Mouse (Mus musculus) spleen, adult 10 weeks (tissue): ENCODE measurements around the gene BC061237. TPM values are rescaled to one million over a fixed set of nuclear protein-coding genes. Genes with fewer than 3 reads are reported as not detected.

Source experiments
- polyA plus RNA-seq: library from polyadenylated mRNA; stranded (reverse); fragments of 350-450 nt; fragmentation: Illumina TruSeq; extraction: RNeasy Lipid Tissue Mini Kit (QIAGEN cat#74804); gene quantifications from one replicate; pipeline ENCODE4 v1.2.3, GENCODE M21; 2015; ENCODE audit warnings: low replicate concordance; ENCODE audit not compliant: insufficient read depth

BC061237 gene
- not detected for polyA plus RNA-seq

DNA sequence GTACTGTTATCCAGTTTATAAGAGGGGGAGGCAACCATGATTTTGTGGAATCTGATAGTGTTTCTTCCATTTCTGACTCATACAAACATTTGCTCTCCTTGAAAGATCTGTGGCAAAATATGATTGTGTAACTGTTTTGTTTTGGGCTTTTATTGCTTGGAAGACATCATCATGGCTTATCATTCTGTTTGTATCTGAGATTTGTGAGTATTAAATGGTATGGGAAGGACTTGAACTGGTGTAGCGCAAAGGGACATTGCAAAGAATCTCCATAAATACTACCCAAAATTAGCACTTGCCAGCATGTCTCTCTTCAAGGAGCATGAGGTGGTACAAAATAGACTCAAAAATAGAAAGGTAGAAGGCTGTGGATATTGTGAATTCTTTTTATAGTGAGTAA lies at the start of gene BC061237:
Gene BC061237 (plus strand): TSS at position 301 of the 400 bp plus-strand sequence.

DNA sequence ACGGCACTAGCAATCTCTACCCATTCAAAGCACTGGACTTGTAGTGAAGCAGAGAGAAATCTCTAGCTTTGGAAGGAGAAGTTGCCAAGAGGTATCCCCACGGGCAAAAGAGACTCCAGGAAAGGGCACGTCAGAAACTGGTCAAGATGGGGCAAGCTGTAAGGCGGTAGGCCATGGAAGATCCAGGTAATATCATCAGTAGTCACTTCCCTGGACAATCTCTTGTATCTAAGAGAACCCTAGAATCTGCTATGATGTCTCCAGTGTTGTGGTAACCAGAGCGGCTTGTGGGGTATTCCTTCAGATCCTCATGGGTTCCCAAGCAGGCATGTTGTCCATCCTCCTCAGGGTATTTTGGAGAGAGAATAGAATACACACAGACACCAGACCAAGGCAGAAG lies 25.7 kb downstream of the BC061237 start, which contains the start of gene Gm17093:
Gene Gm17093 (plus strand): TSS at position 301 of the 400 bp plus-strand sequence.

Other genes with a start within 250 kb of the BC061237 start
- not detected for gene Gm8220, start 206.9 kb upstream of the BC061237 start, polyA plus RNA-seq
- not detected for gene Gm5930, start 153.9 kb upstream of the BC061237 start, polyA plus RNA-seq
- not detected for gene Gm8229, start 127.1 kb upstream of the BC061237 start, polyA plus RNA-seq
- not detected for gene Gm3371, start 81.8 kb upstream of the BC061237 start, polyA plus RNA-seq
- not detected for gene Gm8232, start 58.8 kb upstream of the BC061237 start, polyA plus RNA-seq
- not detected for gene Gm17093, start 25.8 kb downstream of the BC061237 start, polyA plus RNA-seq
- gene Gm8247, start 90.7 kb downstream of the BC061237 start, polyA plus RNA-seq: not detected
- gene Gm5624, start 135.5 kb downstream of the BC061237 start, polyA plus RNA-seq: not detected
- gene Gm8257, start 214.0 kb downstream of the BC061237 start, polyA plus RNA-seq: not detected